Mouse (Mus musculus): Measurements from ENCODE around the gene Tsga10ip. TPM values are rescaled to one million over a fixed set of nuclear protein-coding genes. Genes with fewer than 3 reads are reported as not detected.
A peak's percentile ranks its signal among the peaks of the same experiment; 100 is the strongest.

The Tsga10ip gene
- total and polyA plus RNA-seq, 3 experiments: 0.87 to 0.89 TPM; not detected in 1

DNA sequence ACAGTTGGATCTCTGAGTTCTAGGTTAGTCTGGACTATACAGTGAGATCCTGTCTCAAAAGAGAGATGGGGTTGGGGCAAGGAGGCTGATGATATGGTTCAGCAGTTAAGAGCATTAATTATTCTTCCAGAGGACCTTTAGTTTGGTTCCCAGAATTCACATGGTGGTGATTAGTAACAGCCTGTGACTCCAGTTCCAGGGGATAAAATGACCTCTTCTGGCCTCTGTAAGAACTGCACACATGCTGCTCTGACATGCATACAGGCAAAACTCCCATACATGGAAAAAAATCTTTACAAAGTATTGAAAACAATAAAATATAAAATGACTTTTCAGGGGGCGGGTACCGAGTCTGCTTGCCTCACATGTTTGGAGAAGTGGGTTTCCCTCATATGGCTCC is 25.8 kb upstream of the Tsga10ip start:
- dilution Hi-C loops (cut with MboI; ENCODE audit: extremely low pct_ligation_motif_present, extremely low pct_unique_long_range_greater_than_20kb, low sequenced_read_pairs) (no loop called here), in situ Hi-C loops (cut with MboI; ENCODE audit: low pct_ligation_motif_present, low pct_unique_long_range_greater_than_20kb, low sequenced_read_pairs) (no loop called here)
- peaks cover 23 to 53% of the 10 kb centered on the region in 2 experiments for H3K4me1 ChIP-seq (ENCODE audit: control insufficient read depth in 1 of 2, insufficient read depth in 2 of 2)
- H3K9ac ChIP-seq (ENCODE audit: insufficient read depth, low read depth): no peak overlapping the region
- H3K27ac ChIP-seq (ENCODE audit: insufficient read depth, low read depth): no peak overlapping the region
- H3K36me3 ChIP-seq (replicated peaks in 1 of 2; ENCODE audit: control insufficient read depth in 1 of 2, insufficient read depth in 1 of 2, low read length in 1 of 2): peaks cover 16 to 25% of the 10 kb centered on the region in 2 experiments
- DNase-seq (ENCODE audit: extremely low read depth): peak; percentile 36
- no peaks in the 10 kb centered on the region for H3K9me3 ChIP-seq (replicated peaks; ENCODE audit: low read length)
- H3K27me3 ChIP-seq (replicated peaks): no peaks in the 10 kb centered on the region
- no peak overlapping the region for H3K4me3 ChIP-seq (replicated peaks in 1 of 3; ENCODE audit: low read depth in 2 of 3, low read length in 2 of 3, poor library complexity in 1 of 3)
- TF ChIP-seq ZNF384 (IDR thresholded peaks at IDR 0.05; ENCODE audit: low read depth, low read length) (no peak), EP300 (IDR thresholded peaks at IDR 0.05; ENCODE audit: low read length) (no peak), KAT2A (IDR thresholded peaks at IDR 0.05; ENCODE audit: insufficient replicate concordance, low read length) (no peak), ELF1 (IDR thresholded peaks at IDR 0.05; ENCODE audit: low read depth, low read length) (no peak), ZKSCAN1 (IDR thresholded peaks at IDR 0.05; ENCODE audit: borderline replicate concordance, low read depth, low read length) (no peak), CHD2 (IDR thresholded peaks at IDR 0.05; ENCODE audit: low read length) (no peak), CTCF (conservative IDR thresholded peaks at IDR 0.05 in 1 of 2, IDR thresholded peaks at IDR 0.05 in 1 of 2; ENCODE audit: low read depth in 2 of 2, low read length in 2 of 2) (peak; percentile 42 to 74), SMC3 (IDR thresholded peaks at IDR 0.05; ENCODE audit: low read depth, low read length) (peak; percentile 66), RAD21 (IDR thresholded peaks at IDR 0.05; ENCODE audit: low read depth, low read length) (peak; percentile 75), MAFK (IDR thresholded peaks at IDR 0.05; ENCODE audit: insufficient replicate concordance, low read length) (no peak)
- no peak overlapping the region for H3K4me2 ChIP-seq (ENCODE audit: insufficient read depth, low read depth, poor library complexity, severe bottlenecking)
- H3K79me2 ChIP-seq (replicated peaks; ENCODE audit: control insufficient read depth, extremely low read depth, insufficient read depth, poor library complexity, severe bottlenecking): no peaks in the 10 kb centered on the region; the same call in 1 of the 2 replicates

- no peak overlapping the region for H3K4me3 ChIP-seq (replicated peaks in 1 of 3; ENCODE audit: low read depth in 2 of 3, low read length in 2 of 3, poor library complexity in 1 of 3)
- H3K36me3 ChIP-seq (replicated peaks in 1 of 2; ENCODE audit: control insufficient read depth in 1 of 2, insufficient read depth in 1 of 2, low read length in 1 of 2): peaks cover 27 to 37% of the 10 kb centered on the region in 2 experiments
- dilution Hi-C loops (cut with MboI; ENCODE audit: extremely low pct_ligation_motif_present, extremely low pct_unique_long_range_greater_than_20kb, low sequenced_read_pairs): no loop called here
- no peaks in the 10 kb centered on the region for H3K27me3 ChIP-seq (replicated peaks)
- in situ Hi-C loops (cut with MboI; ENCODE audit: low pct_ligation_motif_present, low pct_unique_long_range_greater_than_20kb, low sequenced_read_pairs): no loop called here
- TF ChIP-seq NELFE (IDR thresholded peaks at IDR 0.05; ENCODE audit: low read depth, low read length): no peak
- no peak for TF ChIP-seq PAX5 (IDR thresholded peaks at IDR 0.05; ENCODE audit: low read length)
- TF ChIP-seq ZMIZ1 (IDR thresholded peaks at IDR 0.05; ENCODE audit: low read depth, low read length): no peak
- no peak for TF ChIP-seq TBP (conservative IDR thresholded peaks at IDR 0.05; ENCODE audit: low read depth, low read length)
- TF ChIP-seq POLR2AphosphoS2 (IDR thresholded peaks at IDR 0.05; ENCODE audit: low read depth, low read length): no peak
- no peak for TF ChIP-seq RCOR1 (conservative IDR thresholded peaks at IDR 0.05; ENCODE audit: low read depth, low read length)
- TF ChIP-seq USF1 (IDR thresholded peaks at IDR 0.05; ENCODE audit: low read depth, low read length): no peak
- no peak for TF ChIP-seq EP300 (IDR thresholded peaks at IDR 0.05; ENCODE audit: low read length)
- no peak for TF ChIP-seq ZKSCAN1 (IDR thresholded peaks at IDR 0.05; ENCODE audit: borderline replicate concordance, low read depth, low read length)
- TF ChIP-seq E2F4 (IDR thresholded peaks at IDR 0.05; ENCODE audit: insufficient replicate concordance, low read depth, low read length): no peak
- no peak for TF ChIP-seq USF2 (conservative IDR thresholded peaks at IDR 0.05; ENCODE audit: low read depth, low read length)
- no peak for TF ChIP-seq UBTF (IDR thresholded peaks at IDR 0.05; ENCODE audit: low read depth, low read length)
- TF ChIP-seq SMC3 (IDR thresholded peaks at IDR 0.05; ENCODE audit: low read depth, low read length): no peak
- H3K79me2 ChIP-seq (replicated peaks; ENCODE audit: control insufficient read depth, extremely low read depth, insufficient read depth, poor library complexity, severe bottlenecking): no peaks in the 10 kb centered on the region; the same call in 1 of the 2 replicates
- H3K9me3 ChIP-seq (replicated peaks; ENCODE audit: low read length): no peaks in the 10 kb centered on the region
- no peak for DNase-seq (ENCODE audit: extremely low read depth)
- H3K27ac ChIP-seq (ENCODE audit: insufficient read depth, low read depth): no peak overlapping the region
- H3K9ac ChIP-seq (ENCODE audit: insufficient read depth, low read depth): no peak overlapping the region
- peaks cover 21 to 47% of the 10 kb centered on the region in 2 experiments for H3K4me1 ChIP-seq (ENCODE audit: control insufficient read depth in 1 of 2, insufficient read depth in 2 of 2)
- no peak overlapping the region for H3K4me2 ChIP-seq (ENCODE audit: insufficient read depth, low read depth, poor library complexity, severe bottlenecking)
Observed at GRCm38 (mm10) chr19:5426640-5427290, 24.4 kb upstream of the Tsga10ip start.

Measured in CH12.LX (cell line).